Mouse (Mus musculus) midbrain, embryonic 16.5 days (tissue): ENCODE data around the gene Serp2. TPM values are rescaled to one million over a fixed set of nuclear protein-coding genes. Genes with fewer than 3 reads are reported as not detected.
A peak's percentile ranks its signal among the peaks of the same experiment; 100 is the strongest.
"Not testable (repeated sequence)": the region's sequence is repeated elsewhere in the genome, so short reads cannot be mapped to it uniquely, and the experiment has no call there.

ENCODE experiments used
- ATAC-seq: fragments of 200-750 bp; cut with Nextera tagmentation; 2 replicates; pipeline ENCODE4 v1.8.0; 2017; ENCODE audit warnings: moderate TSS enrichment
- H3K27ac ChIP-seq: fragments of 300-500 bp; sonication (generic); 2 replicates; pipeline ENCODE4 v1.5.1; 2014; ENCODE audit warnings: mild to moderate bottlenecking, low read length, mixed read lengths
- H3K27me3 ChIP-seq: fragments of 300-500 bp; sonication (generic); 2 replicates; pipeline ENCODE4 v1.6.1; 2014; ENCODE audit warnings: low read depth, low read length, mixed read lengths; ENCODE audit not compliant: control insufficient read depth, insufficient read depth
- H3K36me3 ChIP-seq: fragments of 300-500 bp; sonication (generic); 2 replicates; pipeline ENCODE4 v1.6.1; 2014; ENCODE audit warnings: mild to moderate bottlenecking, low read length, moderate library complexity, mixed read lengths; ENCODE audit not compliant: control insufficient read depth, insufficient read depth
- H3K4me1 ChIP-seq: fragments of 300-500 bp; sonication (generic); 2 replicates; pipeline ENCODE4 v1.6.1; 2014; ENCODE audit warnings: mild to moderate bottlenecking, low read length, mixed read lengths; ENCODE audit not compliant: control insufficient read depth, insufficient read depth
- H3K4me2 ChIP-seq: fragments of 300-500 bp; sonication (generic); 2 replicates; pipeline ENCODE4 v1.6.1; 2014; ENCODE audit warnings: mild to moderate bottlenecking, low read length, mixed read lengths
- H3K4me3 ChIP-seq: fragments of 300-500 bp; sonication (generic); 2 replicates; pipeline ENCODE4 v1.5.1; 2014; ENCODE audit warnings: low read depth, mild to moderate bottlenecking, low read length, moderate library complexity, mixed read lengths
- H3K9ac ChIP-seq: fragments of 300-500 bp; sonication (generic); 2 replicates; pipeline ENCODE4 v1.6.1; 2014; ENCODE audit warnings: low read depth, low read length, mixed read lengths
- H3K9me3 ChIP-seq: fragments of 300-500 bp; sonication (generic); replicated peaks from 2 replicates; pipeline ENCODE4 v1.6.1; 2014; ENCODE audit warnings: mild to moderate bottlenecking, low read length, mixed read lengths; ENCODE audit not compliant: control insufficient read depth, poor library complexity, severe bottlenecking
- WGBS: fragments of 180-500 bp; shearing (Covaris S2); extraction: QIAGEN DNeasy Blood & Tissue Kit; methylation state at CpG from one replicate; pipeline ENCODE4 v1.1.7; 2014; 5-methylcytosine and 5-hydroxymethylcytosine counted together
- polyA plus RNA-seq: library from polyadenylated mRNA; unstranded; fragments of >200 nt; fragmentation: Nextera tagmentation; extraction: Ambion mirVana; gene quantifications from 2 replicates; pipeline ENCODE4 v1.2.1, GENCODE M21; 2015

The Serp2 gene
- polyA plus RNA-seq, 1 experiment from 2014 or later: 239 TPM

DNA sequence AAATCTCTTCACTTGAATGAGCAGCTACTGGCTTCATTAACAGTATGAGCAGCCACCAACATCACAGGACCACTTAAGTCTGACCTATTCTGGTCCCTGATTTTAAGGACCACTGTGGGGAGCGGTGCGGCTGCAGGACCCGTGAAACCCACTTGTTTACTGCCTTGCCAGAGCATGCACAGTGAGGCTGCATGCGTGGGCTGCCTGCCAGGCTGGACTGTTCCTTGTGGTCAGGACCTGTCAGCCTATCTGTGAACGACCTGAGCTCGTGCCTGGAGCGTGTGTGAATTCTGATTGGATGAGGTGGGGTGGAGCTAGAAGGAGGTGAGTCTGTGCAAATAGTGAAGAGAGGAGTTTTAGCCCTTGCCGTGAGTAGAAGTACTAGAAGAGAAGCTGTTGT lies 1.5 kb upstream of the Serp2 start:
- not testable (repeated sequence) for H3K9me3 ChIP-seq, H3K9ac ChIP-seq, H3K27ac ChIP-seq, H3K27me3 ChIP-seq, H3K4me3 ChIP-seq, H3K36me3 ChIP-seq, ATAC-seq, H3K4me2 ChIP-seq
- WGBS: 66% methylated on average over 8 of the region's 8 CpGs
- H3K4me1 ChIP-seq: peaks cover 14% of the 10 kb centered on the region

GRCm38 (mm10) chr14:76556031-76556851 lies 448 bp downstream of the Serp2 start:
- ATAC-seq: peak; percentile 78
- Histone ChIP-seq H3K4me1 (peaks cover 17% of the 10 kb centered on the region), H3K36me3 (no peaks in the 10 kb centered on the region), H3K4me2 (peak overlapping the region; percentile 70), H3K9ac (peak overlapping the region; percentile 88), H3K27me3 (no peaks in the 10 kb centered on the region), H3K27ac (peak overlapping the region; percentile 91), H3K9me3 (no peaks in the 10 kb centered on the region), H3K4me3 (peak overlapping the region; percentile 58)
- whole genome bisulfite sequencing: under 1% methylated on average over 57 of the region's 67 CpGs

GRCm38 (mm10) chr14:76555263-76556030 lies 1.2 kb downstream of the Serp2 start:
- Histone ChIP-seq H3K4me3 (peak overlapping the region; percentile 58), H3K36me3 (no peaks in the 10 kb centered on the region), H3K9ac (peak overlapping the region; percentile 88), H3K9me3 (no peaks in the 10 kb centered on the region), H3K27ac (peak overlapping the region; percentile 91), H3K4me2 (peak overlapping the region; percentile 70), H3K27me3 (no peaks in the 10 kb centered on the region), H3K4me1 (peaks cover 17% of the 10 kb centered on the region)
- WGBS: 50% methylated on average over 18 of the region's 18 CpGs
- peak; percentile 26; the same call in 1 of the 2 replicates for ATAC-seq

DNA sequence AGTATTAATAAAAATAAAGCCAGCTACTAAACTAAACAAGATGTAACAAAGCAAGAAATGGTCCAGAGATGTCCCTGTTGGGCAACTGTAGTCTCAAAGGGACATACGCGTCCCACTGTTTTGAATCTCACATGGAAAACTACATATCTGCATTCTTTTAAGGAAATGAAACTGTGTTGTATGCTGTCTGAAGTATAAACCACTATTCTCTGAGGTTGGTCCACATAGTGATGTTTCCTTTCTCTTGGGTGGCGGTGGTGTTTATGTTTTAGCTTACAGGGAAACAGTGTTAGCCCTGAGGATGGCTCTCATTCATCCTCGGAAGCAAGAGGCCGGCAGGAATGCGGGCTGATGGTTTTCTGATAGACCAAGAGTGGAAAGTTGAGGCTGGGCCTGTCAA lies 12.6 kb downstream of the Serp2 start:
- no peaks in the 10 kb centered on the region for H3K4me1 ChIP-seq
- no peak overlapping the region for H3K9ac ChIP-seq
- no peak for ATAC-seq

DNA sequence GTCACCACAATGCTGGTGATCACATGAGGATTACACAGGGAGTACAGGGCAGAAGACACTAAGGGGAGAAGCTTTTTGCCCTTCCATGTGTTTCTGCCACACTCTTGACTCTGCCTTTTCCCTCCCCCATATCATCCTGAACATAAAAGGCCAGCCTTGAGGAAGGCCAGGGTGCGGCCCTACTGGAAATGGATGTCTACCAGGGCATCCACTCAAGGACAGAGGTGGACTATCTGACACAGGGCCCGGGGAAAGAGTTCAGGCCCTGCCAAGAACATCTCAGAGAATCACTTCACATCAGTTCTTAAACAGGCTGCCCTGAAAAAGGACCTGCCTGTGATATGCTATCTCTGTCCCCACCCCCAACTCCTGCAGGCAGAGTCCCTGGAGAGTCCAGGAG lies 15.3 kb downstream of the Serp2 start:
- 0 out of 2 replicates have a peak, but pooled peaks cover 2% of the 10 kb centered on the region for H3K36me3 ChIP-seq
- ATAC-seq: no peak
- no peaks in the 10 kb centered on the region for H3K4me1 ChIP-seq
- no peaks in the 10 kb centered on the region for H3K27me3 ChIP-seq
- H3K4me2 ChIP-seq: no peak overlapping the region
- H3K9me3 ChIP-seq: no peaks in the 10 kb centered on the region
- no peak overlapping the region for H3K27ac ChIP-seq
- H3K4me3 ChIP-seq: no peak overlapping the region
- H3K9ac ChIP-seq: no peak overlapping the region
- 68% methylated on average over 2 of the region's 2 CpGs for WGBS

More for the DNA sequence above, 12.6 kb downstream of the Serp2 start:
- no peak overlapping the region for H3K4me3 ChIP-seq
- H3K4me2 ChIP-seq: no peak overlapping the region
- H3K36me3 ChIP-seq: peaks cover 17% of the 10 kb centered on the region
- WGBS: 91% methylated on average over 6 of the region's 6 CpGs
- no peak overlapping the region for H3K27ac ChIP-seq
- H3K9me3 ChIP-seq: no peaks in the 10 kb centered on the region
- no peaks in the 10 kb centered on the region for H3K27me3 ChIP-seq

- 96% methylated on average over 5 of the region's 5 CpGs for WGBS
- ATAC-seq: no peak
- no peak overlapping the region for H3K4me3 ChIP-seq
- no peaks in the 10 kb centered on the region for H3K36me3 ChIP-seq
- H3K27ac ChIP-seq: no peak overlapping the region
- no peaks in the 10 kb centered on the region for H3K9me3 ChIP-seq
- H3K9ac ChIP-seq: no peak overlapping the region
- H3K4me1 ChIP-seq: no peaks in the 10 kb centered on the region
- no peak overlapping the region for H3K4me2 ChIP-seq
- H3K27me3 ChIP-seq: no peaks in the 10 kb centered on the region
Measured at GRCm38 (mm10) chr14:76540005-76540670, 16.6 kb downstream of the Serp2 start.

GRCm38 (mm10) chr14:76536921-76537320 lies 19.8 kb downstream of the Serp2 start:
- Histone ChIP-seq H3K4me3 (no peak overlapping the region), H3K36me3 (no peaks in the 10 kb centered on the region), H3K27ac (no peak overlapping the region), H3K9ac (no peak overlapping the region), H3K27me3 (no peaks in the 10 kb centered on the region), H3K4me2 (no peak overlapping the region), H3K9me3 (no peaks in the 10 kb centered on the region), H3K4me1 (peaks cover 7% of the 10 kb centered on the region)
- 24% methylated on average over 6 of the region's 6 CpGs for WGBS
- no peak for ATAC-seq

GRCm38 (mm10) chr14:76535096-76535495 lies 21.6 kb downstream of the Serp2 start:
- no peak overlapping the region for H3K27ac ChIP-seq
- no peak overlapping the region for H3K4me2 ChIP-seq
- ATAC-seq: no peak
- 92% methylated on average over 1 of the region's 1 CpGs for WGBS
- H3K27me3 ChIP-seq: no peaks in the 10 kb centered on the region
- no peaks in the 10 kb centered on the region for H3K9me3 ChIP-seq
- H3K4me3 ChIP-seq: no peak overlapping the region
- H3K36me3 ChIP-seq: no peaks in the 10 kb centered on the region
- no peak overlapping the region for H3K9ac ChIP-seq
- H3K4me1 ChIP-seq: peaks cover 7% of the 10 kb centered on the region
